Mouse (Mus musculus) brain, embryonic 14.5 days (tissue): ENCODE results near the gene Vti1b.

Experiments
- CTCF ChIP-seq: fragments of 200-500 bp; IDR thresholded peaks from 2 replicates; pipeline ENCODE4 v1.5.1; 2012; ENCODE audit warnings: inconsistent platforms, mild to moderate bottlenecking, moderate library complexity, borderline replicate concordance; ENCODE audit not compliant: insufficient read depth, insufficient read length; ENCODE audit errors: extremely low read depth
- POLR2A ChIP-seq: fragments of 200-500 bp; IDR thresholded peaks from 2 replicates; pipeline ENCODE4 v1.6.1; 2012; ENCODE audit warnings: mild to moderate bottlenecking, inconsistent platforms, borderline replicate concordance; ENCODE audit not compliant: poor library complexity, insufficient read depth, insufficient read length, severe bottlenecking; ENCODE audit errors: extremely low read depth

GRCm38 (mm10) chr12:79130299-79131177, 41.9 kb downstream of the Vti1b start, which contains the start of gene Arg2:
- no peak; the same call in 1 of the 2 replicates for TF ChIP-seq POLR2A
- TF ChIP-seq CTCF, result no peak
